Mouse (Mus musculus): ENCODE measurements around the gene Acads. TPM values are rescaled to one million over a fixed set of nuclear protein-coding genes. Genes with fewer than 3 reads are reported as not detected.
"Not testable (repeated sequence)": the region's sequence is repeated elsewhere in the genome, so short reads cannot be mapped to it uniquely, and the experiment has no call there.

Gene Acads
- total RNA-seq, 4 experiments from 2014 or later = 225 to 279 (median 244) TPM

DNA sequence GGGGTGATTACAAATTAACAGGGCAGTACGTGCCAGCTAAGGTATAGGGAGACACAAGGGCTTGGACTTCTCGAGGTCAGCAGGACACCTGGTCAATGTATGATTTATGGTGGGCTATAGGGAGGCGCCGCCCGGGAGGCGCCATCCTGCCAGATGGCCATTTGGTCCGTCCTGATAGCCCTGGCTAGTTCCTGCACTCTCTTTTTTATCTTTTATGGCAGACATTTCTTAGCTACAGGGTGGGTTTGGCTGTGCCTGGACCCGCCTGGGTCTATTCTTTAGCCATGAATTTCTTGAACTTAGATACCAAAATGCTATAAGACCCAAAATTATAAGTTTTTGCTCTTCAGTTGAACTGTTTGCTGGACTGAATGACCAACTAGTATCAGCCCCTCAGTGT is 45.8 kb downstream of the Acads start:
- DNase-seq (ENCODE audit: low spot score) = not testable (repeated sequence)

DNA sequence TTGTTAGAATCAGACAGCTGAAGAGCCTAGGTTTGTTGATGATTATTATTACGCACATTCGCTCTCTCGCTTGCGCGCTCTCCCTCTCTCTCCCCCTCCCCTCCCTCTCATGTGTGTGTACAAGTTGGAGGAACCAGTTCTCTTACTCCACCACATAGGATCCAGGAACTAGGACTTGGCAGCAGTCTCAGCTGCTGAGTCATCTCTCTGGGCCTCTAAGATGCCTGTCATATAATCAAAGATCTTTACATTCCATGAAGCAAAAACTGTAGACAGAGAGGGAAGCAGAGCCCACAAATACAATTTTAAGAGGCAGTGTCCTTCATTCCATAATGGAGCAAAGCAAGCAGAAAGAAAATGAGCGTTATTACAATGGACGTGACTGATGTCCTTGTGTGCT is 47.0 kb downstream of the Acads start:
- peak; percentile 35 for DNase-seq (ENCODE audit: low spot score)

DNA sequence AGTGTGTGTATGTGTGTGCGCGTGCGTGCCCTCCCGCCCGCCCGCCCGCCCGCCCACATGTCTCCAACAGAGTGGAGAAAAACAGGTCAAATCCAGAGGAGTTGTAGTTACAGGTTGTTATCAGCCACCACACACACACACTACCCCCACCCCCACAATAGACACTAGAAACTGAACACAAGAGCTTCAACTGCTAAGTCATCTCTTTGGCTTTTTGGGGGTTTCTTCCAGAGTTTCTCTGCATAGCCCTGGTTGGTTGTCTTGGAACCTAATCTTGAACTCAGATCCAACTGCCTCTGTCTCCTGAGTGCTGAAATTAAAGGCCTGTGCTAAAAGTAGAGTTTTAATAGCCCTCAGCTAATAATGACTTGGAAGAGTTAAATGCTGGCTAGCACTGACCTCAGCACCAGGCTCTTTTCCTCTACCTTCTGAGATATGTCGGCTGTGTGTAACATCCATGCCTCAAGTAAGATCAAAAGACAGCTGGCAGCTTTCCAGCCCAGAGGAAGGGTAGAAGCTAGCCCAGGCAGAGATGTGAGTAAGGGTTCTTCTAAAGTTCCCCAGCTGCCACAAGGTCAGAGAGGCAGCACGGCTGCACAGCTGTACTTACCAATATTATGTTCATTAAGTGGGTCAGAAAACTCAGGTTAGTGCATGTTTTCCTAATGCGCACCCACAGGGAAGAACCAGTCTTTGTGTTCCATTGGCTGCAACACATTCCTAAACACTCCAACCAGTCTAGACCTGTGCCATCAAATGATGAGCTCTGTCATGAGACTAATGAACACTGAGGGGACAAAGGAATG is 47.8 kb downstream of the Acads start:
- DNase-seq (ENCODE audit: low spot score) = no peak

DNA sequence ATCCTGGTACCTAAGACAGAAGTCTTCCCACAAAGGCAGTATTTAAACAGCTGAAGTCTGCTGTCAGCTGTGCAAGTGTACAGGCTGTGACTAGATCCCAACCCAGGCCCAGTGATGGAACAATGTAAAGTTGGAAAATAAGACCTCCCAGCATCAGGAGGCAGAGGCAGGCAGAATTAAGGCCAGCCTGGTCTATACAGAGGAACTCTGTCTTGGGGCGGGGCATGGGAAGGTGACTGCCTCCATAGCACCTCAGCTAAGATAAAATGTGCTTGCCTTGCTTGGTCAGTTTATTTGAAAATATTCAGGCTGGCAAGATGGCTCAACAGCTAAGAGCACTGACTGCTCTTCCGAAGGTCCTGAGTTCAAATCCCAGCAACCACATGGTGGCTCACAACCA is 48.7 kb downstream of the Acads start:
- no peak for DNase-seq (ENCODE audit: low spot score)

DNA sequence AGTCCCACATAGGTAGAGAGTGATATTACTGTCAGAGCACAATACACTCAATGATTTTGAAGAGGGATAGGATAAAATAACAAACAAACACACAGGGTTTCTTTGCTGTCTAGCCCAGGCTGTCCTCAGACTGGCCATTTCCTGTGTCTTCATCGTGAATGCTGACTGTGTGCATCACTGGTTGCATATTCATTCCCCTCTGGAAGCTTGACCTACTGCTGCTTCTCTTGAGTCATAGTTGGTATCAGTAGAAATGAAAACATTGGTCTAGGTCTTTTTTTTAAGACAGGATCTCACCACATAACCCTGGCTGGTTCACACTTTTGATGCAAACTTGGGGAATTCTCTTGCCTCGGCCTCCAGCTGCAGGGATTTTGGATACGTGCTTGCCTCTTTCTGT is 49.5 kb downstream of the Acads start:
- no peak for DNase-seq (ENCODE audit: low spot score)

DNA sequence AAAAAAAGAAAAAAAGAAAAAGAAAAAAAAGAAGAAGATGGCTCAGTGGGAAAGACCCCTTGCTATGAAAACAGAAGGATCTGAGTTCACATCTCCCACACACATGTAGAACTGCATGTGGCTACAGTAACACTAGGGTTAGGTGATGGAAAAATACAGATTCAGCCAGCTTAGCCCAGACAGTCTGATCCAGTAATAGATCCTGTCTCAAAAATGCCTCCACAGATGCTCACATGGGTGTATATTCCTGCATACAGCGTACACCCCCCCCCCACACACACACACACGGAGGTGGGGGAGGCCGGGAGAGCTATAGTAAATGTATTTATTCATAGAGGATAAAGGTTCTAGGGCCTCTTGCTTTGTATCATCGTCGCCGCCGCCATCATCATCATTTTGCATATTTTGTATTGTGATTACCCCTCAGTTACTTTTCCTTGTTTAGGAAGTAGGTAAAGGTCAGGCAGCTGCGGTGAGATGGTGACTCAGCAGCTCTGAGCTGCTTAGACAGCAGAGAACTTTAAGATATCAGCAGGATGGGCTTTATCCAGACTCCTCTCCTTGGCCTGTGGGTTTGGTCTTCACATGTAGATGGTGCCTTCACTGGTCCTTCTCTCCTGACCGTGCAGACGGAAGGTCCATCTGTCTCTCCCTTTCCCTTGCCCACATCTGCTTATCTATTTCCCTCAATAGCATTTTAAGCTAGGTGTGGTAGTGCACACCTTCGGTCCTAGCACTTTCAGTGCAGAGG is 50.3 kb downstream of the Acads start:
- no peak for DNase-seq (ENCODE audit: low spot score)

DNA sequence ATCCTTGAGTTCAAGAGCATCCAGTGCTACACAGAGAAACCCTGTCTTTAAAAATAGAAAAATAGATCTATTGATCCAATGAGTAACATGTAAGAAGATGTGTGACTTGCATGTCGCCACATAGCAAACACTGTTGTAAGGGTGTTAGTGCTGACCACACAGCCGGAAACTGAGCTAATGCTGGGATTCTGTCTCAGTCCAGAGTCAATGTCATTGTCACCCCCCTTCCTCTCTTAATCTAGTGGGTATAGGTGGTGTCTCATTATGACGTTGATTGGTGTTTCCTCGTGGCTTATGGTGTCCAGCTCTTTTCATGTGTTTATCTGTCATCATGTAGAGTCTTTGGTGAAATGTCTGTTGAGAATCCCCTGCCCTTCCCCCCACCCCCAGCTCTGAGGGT is 52.9 kb downstream of the Acads start:
- no peak for DNase-seq (ENCODE audit: low spot score)

DNA sequence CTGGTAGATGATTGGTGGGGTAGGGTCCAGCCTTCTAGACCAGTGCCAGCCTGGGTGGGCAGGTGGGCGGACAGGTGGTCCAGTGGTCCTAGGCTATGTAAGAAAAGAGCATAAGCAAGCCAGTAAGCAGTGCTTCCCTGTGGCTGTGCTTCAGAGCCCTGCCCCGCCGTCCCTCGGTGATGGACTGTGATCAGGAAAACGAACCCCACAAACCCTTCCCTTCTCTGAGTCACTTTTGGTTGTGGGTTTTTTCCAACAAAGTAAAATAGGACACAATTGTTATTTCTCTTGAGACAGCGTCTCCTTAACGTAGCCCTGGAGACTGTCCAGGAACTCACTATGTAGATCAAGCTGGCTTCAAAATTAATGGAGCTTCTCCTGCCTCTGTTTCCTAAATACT is 55.8 kb downstream of the Acads start:
- no peak for DNase-seq (ENCODE audit: low spot score)

DNA sequence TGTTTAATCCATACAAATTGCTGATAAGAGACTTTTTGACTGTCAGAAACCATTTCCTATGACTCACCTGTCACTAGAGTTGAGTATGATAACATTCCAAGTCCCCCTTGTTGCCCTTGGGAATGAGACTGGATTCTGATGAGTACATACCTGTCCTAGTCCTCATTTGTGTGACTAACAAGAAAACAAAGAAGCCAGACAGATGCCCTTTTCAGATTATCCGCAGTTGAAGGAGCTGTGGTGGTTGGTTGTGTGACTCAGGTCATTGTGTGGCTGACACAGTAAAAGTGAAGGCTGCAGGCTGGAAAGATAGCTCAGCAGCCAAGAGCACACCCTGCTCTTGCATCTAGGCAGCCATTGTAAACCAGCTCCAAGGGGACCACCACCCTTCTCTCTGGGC is 56.6 kb downstream of the Acads start:
- DNase-seq (ENCODE audit: low spot score) = no peak

DNA sequence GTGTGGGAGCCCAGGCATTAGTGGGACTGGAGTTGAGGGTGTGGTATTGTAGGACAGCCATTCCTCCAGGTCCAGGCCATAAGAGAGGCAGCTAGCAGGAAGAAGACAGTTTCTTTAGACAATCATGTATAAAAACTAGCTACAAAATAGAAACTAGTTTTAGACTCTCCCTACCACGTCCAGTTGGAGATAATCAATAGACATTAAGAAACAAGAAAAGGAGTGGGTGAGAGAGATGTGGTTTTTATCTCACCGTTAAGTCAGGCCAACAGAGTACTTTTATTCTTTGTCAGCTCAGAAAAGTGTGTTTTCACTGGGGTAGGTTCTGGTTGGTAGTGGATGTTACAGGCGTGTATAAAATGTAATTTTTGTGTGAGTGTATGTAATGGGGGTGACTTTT is 58.2 kb downstream of the Acads start:
- DNase-seq (ENCODE audit: low spot score) = no peak

Other genes starting within 250 kb of the Acads start
- 1 to 10 TPM; 3.5 to 4.6 (median 4.3) TPM for gene Oasl2, start 222.4 kb downstream of the Acads start, total RNA-seq (2022)
- under 1 TPM; 0.44 to 0.72 (median 0.59) TPM for gene Oasl1, start 196.1 kb downstream of the Acads start, total RNA-seq (2022)
- 10 to 100 TPM; 20.5 to 31.0 (median 28.6) TPM for gene 2210016L21Rik, start 177.2 kb downstream of the Acads start, total RNA-seq (2022)
- gene Hnf1a, start 148.3 kb downstream of the Acads start, total RNA-seq (2022) = not detected
- 10 to 100 TPM; 26.3 to 31.9 (median 29.0) TPM for gene Sppl3, start 108.2 kb downstream of the Acads start, total RNA-seq (2022)
- not detected for gene Gm10401, start 21.1 kb downstream of the Acads start, total RNA-seq (2022)
- 10 to 100 TPM; 11.8 to 18.5 (median 14.5) TPM for gene Unc119b, start 15.6 kb upstream of the Acads start, total RNA-seq (2022)
- gene Mlec, start 38.8 kb upstream of the Acads start, total RNA-seq (2022) = 10 to 100 TPM; 75.2 to 88.5 (median 78.8) TPM
- gene Cabp1, start 75.0 kb upstream of the Acads start, total RNA-seq (2022) = 1 to 10 TPM; 1.7 to 2.6 (median 1.9) TPM
- gene Pop5, start 116.5 kb upstream of the Acads start, total RNA-seq (2022) = 10 to 100 TPM; 26.6 to 35.1 (median 32.8) TPM
- 100 to 1,000 TPM; 355 to 414 (median 370) TPM for gene Rnf10, start 153.6 kb upstream of the Acads start, total RNA-seq (2022)
- 100 to 1,000 TPM; 138 to 171 (median 161) TPM for gene Coq5, start 160.3 kb upstream of the Acads start, total RNA-seq (2022)
- gene Dynll1, start 181.7 kb upstream of the Acads start, total RNA-seq (2022) = 10 to 100 TPM; 52.9 to 84.2 (median 71.3) TPM
- 10 to 100 TPM; 14.2 to 15.5 (median 14.4) TPM for gene Srsf9, start 207.8 kb upstream of the Acads start, total RNA-seq (2022)
- gene Gatc, start 221.8 kb upstream of the Acads start, total RNA-seq (2022) = 10 to 100 TPM; 17.5 to 21.2 (median 19.4) TPM
- gene Triap1, start 221.9 kb upstream of the Acads start, total RNA-seq (2022) = 10 to 100 TPM; 25.5 to 27.4 (median 25.8) TPM
- gene Cox6a1, start 229.6 kb upstream of the Acads start, total RNA-seq (2022) = 100 to 1,000 TPM; 205 to 218 (median 216) TPM

All from heart, adult 8-10 months (tissue).